Mouse (Mus musculus) CD4-positive, CD25-positive, alpha-beta regulatory T cell, adult 4 months (primary cell): ENCODE data around the gene Cd200r3. TPM values are rescaled to one million over a fixed set of nuclear protein-coding genes. Genes with fewer than 3 reads are reported as not detected.

Source experiments
- polyA plus RNA-seq, 2 experiments: library from polyadenylated mRNA; unstranded; fragments of 100-300 nt; shearing (Covaris generic); gene quantifications; one replicate each; pipeline ENCODE4 v1.2.1; 2017

Gene Cd200r3
- polyA plus RNA-seq, 2 experiments from 2014 or later = 1.4 to 1.8 TPM

Other genes starting within 250 kb of the Cd200r3 start
- 10 to 100 TPM in 1 of 2 experiments, 1 to 10 TPM in 1; 7.5 to 10.1 TPM for gene Nepro, start 219.4 kb upstream of the Cd200r3 start, polyA plus RNA-seq
- gene Gtpbp8, start 197.3 kb upstream of the Cd200r3 start, polyA plus RNA-seq = 10 to 100 TPM; 36.4 to 41.7 TPM
- 10 to 100 TPM; 63.7 to 66.0 TPM for gene Cd200r1, start 177.9 kb upstream of the Cd200r3 start, polyA plus RNA-seq
- gene Cd200r4, start 131.9 kb upstream of the Cd200r3 start, polyA plus RNA-seq = 1 to 10 TPM; 8.4 to 9.1 TPM
- gene Cd200r2, start 76.6 kb upstream of the Cd200r3 start, polyA plus RNA-seq = under 1 TPM in 1 of 2 experiments, not detected in 1; 0.31 TPM
- 1 to 10 TPM; 1.4 to 3.5 TPM for gene Ccdc80, start 149.7 kb downstream of the Cd200r3 start, polyA plus RNA-seq
- 10 to 100 TPM; 38.6 TPM for gene Slc35a5, start 215.0 kb downstream of the Cd200r3 start, polyA plus RNA-seq
- gene Atg3, start 215.1 kb downstream of the Cd200r3 start, polyA plus RNA-seq = 10 to 100 TPM; 11.8 to 17.9 TPM